Mouse (Mus musculus): ENCODE data around the gene Cinp. TPM values are rescaled to one million over a fixed set of nuclear protein-coding genes. Genes with fewer than 3 reads are reported as not detected.

The Cinp gene
- polyA plus RNA-seq (2014; fragmentation: Illumina TruSeq; extraction: RNeasy Lipid Tissue Mini Kit (QIAGEN cat#74804); ENCODE audit: low read depth, low replicate concordance) = 27.9 TPM

DNA sequence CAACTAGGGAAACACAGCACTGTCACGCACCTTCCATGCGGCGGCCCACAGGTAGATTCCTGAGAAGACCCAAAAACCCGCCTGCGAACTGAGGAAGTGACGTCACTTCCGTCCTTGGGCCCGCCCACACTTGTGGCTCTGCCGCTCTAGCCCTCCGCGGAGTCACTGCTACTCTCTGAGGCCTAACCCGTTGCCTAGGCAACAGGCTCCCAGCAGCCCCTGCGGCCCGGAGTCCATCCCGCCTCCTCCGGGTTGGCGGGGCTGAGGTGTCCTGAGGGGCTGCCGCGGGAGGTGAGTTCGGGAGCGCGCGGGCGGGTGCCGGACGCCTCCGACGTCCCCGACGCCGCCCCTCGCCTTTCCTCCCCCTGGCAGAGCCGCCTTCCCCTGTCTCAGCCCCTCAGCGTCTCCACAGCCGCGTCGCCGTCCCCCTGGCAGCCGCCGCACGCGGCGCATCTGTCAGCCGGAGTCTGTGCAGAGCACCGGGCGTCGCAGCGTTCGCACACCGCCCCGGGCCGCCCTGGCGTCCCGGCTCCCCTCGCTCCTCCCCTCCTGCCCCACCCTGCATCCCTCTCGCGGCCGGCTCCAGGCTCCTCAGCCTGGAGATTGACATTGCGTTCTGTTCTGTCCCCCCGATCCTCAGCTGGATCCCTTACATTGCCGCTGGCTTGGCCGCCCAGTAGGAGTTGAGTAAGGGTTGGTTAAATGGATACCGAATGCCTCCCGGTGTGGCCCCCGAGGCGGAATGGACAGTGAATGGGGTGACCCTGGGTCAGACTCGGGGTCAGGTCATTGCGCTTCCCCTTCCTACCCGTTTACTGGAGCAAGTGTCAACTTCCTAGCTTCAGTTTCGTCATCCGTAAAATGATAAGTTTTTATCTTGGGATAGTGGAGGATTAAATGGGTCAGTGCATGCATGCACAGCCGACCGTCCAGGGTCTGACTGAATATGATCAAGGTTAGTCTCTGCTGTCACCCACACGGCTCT is at the start of gene Cinp, which contains the start of gene Tecpr2:
Gene Cinp, minus strand, starts transcription at position 110 of the 985 bp plus-strand sequence.
Gene Tecpr2, plus strand, starts transcription at position 229 of the 985 bp plus-strand sequence.

DNA sequence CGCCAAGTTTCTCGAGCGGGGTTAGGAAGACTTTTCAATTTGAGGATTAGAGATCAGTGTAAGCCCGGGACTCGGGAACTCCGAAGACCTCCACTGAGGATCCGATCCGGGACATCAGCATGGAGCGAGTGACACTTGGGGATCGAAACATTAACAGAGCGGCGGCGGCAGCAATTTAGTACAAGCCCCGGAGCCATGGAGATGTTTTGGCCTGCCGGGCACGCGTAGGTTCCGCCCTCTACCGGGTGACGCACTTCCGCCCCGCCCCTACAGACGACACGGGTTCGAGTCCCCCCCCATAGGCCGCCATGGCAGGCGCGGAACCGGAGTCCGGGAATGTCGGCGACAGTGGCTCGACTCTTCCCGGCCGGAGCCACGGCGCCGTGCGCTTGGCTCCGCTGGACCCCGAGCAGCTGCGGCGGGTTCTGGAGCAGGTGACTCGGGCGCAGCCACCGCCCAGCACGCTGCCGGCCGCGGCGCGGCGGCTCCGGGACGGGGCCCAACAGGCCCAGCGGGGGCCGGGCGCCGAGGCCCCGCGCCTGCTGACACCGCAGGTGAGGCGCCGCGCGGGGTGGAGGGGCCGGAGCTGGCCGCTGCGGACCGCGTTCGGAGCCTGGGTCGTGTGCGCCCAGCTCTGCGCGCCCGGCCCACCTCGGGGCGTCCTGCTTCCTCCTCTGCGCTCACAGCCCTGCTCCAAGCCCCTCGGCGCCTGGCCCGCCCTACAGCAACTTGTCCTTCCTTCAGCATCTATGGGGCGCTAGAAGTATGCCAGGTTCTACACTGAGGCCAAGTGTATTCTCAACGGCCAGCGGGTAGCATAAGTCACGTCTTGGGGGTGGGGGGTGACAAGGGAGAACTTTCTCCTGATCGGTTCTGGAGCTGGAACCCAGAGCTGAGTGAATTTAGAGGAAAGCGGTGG is 38.7 kb downstream of the Cinp start, which contains the start of gene Zfp839:
Gene Zfp839, plus strand, starts transcription at position 244 of the 919 bp plus-strand sequence.

DNA sequence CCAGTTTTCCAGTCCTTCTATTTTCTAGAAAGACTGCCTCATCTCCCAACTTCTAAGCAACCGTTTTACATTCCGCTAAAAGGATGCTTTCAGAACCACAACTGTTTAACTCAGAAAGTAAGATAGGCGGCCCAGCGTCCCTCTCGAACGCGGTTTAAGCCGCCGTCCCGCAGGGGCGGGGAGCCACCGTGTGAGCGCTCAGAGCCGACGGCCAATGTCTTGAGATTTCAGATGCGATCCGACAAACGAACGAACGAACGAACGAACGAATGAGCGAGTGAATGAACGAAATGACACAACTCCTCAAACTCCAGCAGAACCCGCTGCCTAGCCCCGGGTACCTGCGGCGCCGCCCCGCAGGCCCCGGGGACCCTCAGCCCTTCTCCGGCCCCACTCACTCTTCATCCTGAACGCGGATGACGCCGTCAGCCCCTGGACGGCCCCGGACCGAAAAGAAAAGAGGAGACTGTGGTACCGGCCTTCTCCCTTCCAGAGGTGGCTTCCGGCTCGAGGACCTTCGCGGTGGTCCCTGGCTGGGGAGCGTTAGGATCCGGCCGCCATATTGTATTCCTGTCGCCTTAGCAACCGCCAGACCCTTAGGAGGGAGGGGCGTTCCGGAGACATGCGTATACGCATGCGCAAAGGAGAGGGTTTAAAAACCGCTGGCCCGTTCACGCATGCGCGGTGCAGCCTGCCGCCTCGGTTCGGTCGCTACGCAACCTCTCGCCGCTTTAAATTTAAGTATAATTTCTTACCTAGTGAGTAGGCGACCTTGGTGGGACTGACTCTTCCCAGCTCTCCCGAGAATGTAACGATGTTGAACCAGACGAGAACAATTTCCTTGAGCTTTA is 48.4 kb downstream of the Cinp start, which contains the start of gene Mok:
Gene Mok, minus strand, starts transcription at position 592 of the 851 bp plus-strand sequence.

Other genes starting within 250 kb of the Cinp start
- gene 1700001K19Rik, start 206.5 kb downstream of the Cinp start, polyA plus RNA-seq (2014; fragmentation: Illumina TruSeq; extraction: RNeasy Lipid Tissue Mini Kit (QIAGEN cat#74804); ENCODE audit: low read depth, low replicate concordance) = not detected
- gene Hsp90aa1, start 186.4 kb downstream of the Cinp start, polyA plus RNA-seq (2014; fragmentation: Illumina TruSeq; extraction: RNeasy Lipid Tissue Mini Kit (QIAGEN cat#74804); ENCODE audit: low read depth, low replicate concordance) = 1,780 TPM
- gene Wdr20, start 151.2 kb downstream of the Cinp start, polyA plus RNA-seq (2014; fragmentation: Illumina TruSeq; extraction: RNeasy Lipid Tissue Mini Kit (QIAGEN cat#74804); ENCODE audit: low read depth, low replicate concordance) = 40.2 TPM
- 4.6 TPM for gene Mok, start 48.2 kb downstream of the Cinp start, polyA plus RNA-seq (2014; fragmentation: Illumina TruSeq; extraction: RNeasy Lipid Tissue Mini Kit (QIAGEN cat#74804); ENCODE audit: low read depth, low replicate concordance)
- gene Zfp839, start 38.9 kb downstream of the Cinp start, polyA plus RNA-seq (2014; fragmentation: Illumina TruSeq; extraction: RNeasy Lipid Tissue Mini Kit (QIAGEN cat#74804); ENCODE audit: low read depth, low replicate concordance) = 4.9 TPM
- 2.1 TPM for gene Tecpr2, start 119 bp upstream of the Cinp start, polyA plus RNA-seq (2014; fragmentation: Illumina TruSeq; extraction: RNeasy Lipid Tissue Mini Kit (QIAGEN cat#74804); ENCODE audit: low read depth, low replicate concordance)
- gene Ankrd9, start 89.9 kb upstream of the Cinp start, polyA plus RNA-seq (2014; fragmentation: Illumina TruSeq; extraction: RNeasy Lipid Tissue Mini Kit (QIAGEN cat#74804); ENCODE audit: low read depth, low replicate concordance) = not detected
- gene Rcor1, start 150.2 kb upstream of the Cinp start, polyA plus RNA-seq (2014; fragmentation: Illumina TruSeq; extraction: RNeasy Lipid Tissue Mini Kit (QIAGEN cat#74804); ENCODE audit: low read depth, low replicate concordance) = 26.8 TPM